Mouse (Mus musculus) hindbrain, embryonic 14.5 days (tissue): ENCODE results near the gene Shox2. TPM values are rescaled to one million over a fixed set of nuclear protein-coding genes. Genes with fewer than 3 reads are reported as not detected.

ENCODE experiments used
- ATAC-seq: fragments of 200-750 bp; cut with Nextera tagmentation; 2 replicates; pipeline ENCODE4 v1.8.0; 2017; ENCODE audit warnings: moderate number of reproducible peaks, mild to moderate bottlenecking, moderate TSS enrichment, moderate library complexity; ENCODE audit not compliant: low FRiP score
- DNase-seq: peaks from one replicate; pipeline ENCODE4 v3.0.0-alpha.2; 2015; ENCODE audit warnings: low spot score
- H3K27ac ChIP-seq: fragments of 300-500 bp; sonication (generic); 2 replicates; pipeline ENCODE4 v1.5.1; 2014; ENCODE audit warnings: mild to moderate bottlenecking, moderate library complexity
- H3K27me3 ChIP-seq: fragments of 300-500 bp; sonication (generic); 2 replicates; pipeline ENCODE4 v1.6.1; 2014; ENCODE audit warnings: mild to moderate bottlenecking, low read length, mixed read lengths; ENCODE audit not compliant: control insufficient read depth, insufficient read depth
- H3K36me3 ChIP-seq: fragments of 300-500 bp; sonication (generic); replicated peaks from 2 replicates; pipeline ENCODE4 v1.6.1; 2014; ENCODE audit not compliant: control insufficient read depth, insufficient read depth
- H3K4me1 ChIP-seq: fragments of 300-500 bp; sonication (generic); replicated peaks from 2 replicates; pipeline ENCODE4 v1.6.1; 2014; ENCODE audit warnings: antibody characterized with exemption, low read length, mixed read lengths; ENCODE audit not compliant: control insufficient read depth, insufficient read depth
- H3K4me2 ChIP-seq: fragments of 300-500 bp; sonication (generic); replicated peaks from 2 replicates; pipeline ENCODE4 v1.6.1; 2014; ENCODE audit warnings: mild to moderate bottlenecking, moderate library complexity
- H3K4me3 ChIP-seq: fragments of 300-500 bp; sonication (generic); replicated peaks from 2 replicates; pipeline ENCODE4 v1.5.1; 2014; ENCODE audit warnings: mild to moderate bottlenecking, low read length
- H3K9ac ChIP-seq: fragments of 300-500 bp; sonication (generic); 2 replicates; pipeline ENCODE4 v1.6.1; 2014
- H3K9me3 ChIP-seq: fragments of 300-500 bp; sonication (generic); 2 replicates; pipeline ENCODE4 v1.6.1; 2016; ENCODE audit warnings: low read length; ENCODE audit not compliant: control insufficient read depth
- WGBS: fragments of 180-500 bp; shearing (Covaris S2); extraction: QIAGEN DNeasy Blood & Tissue Kit; methylation state at CpG from one replicate; pipeline ENCODE4 v1.1.7; 2014; 5-methylcytosine and 5-hydroxymethylcytosine counted together
- polyA plus RNA-seq: library from polyadenylated mRNA; unstranded; fragments of >200 nt; fragmentation: Nextera tagmentation; extraction: Ambion mirVana; gene quantifications from 2 replicates; pipeline ENCODE4 v1.2.1, GENCODE M21; 2014

The Shox2 gene
- polyA plus RNA-seq: 26.3 and 27.5 TPM in 2 replicates

GRCm38 (mm10) chr3:66981706-66982105 lies at the start of gene Shox2:
Gene Shox2 (minus strand): TSS chr3:66981771.
- peak within 1 kb of the TSS; percentile 39 for H3K4me3 ChIP-seq
- peak within 1 kb of the TSS; percentile 80 for H3K27ac ChIP-seq
- ATAC-seq (no peak), DNase-seq (no peak)
- H3K27me3 ChIP-seq: peaks cover 67% of the 10 kb centered on the region
- no peaks in the 10 kb centered on the region for H3K36me3 ChIP-seq
- peak within 1 kb of the TSS; percentile 55 for H3K9ac ChIP-seq
- H3K9me3 ChIP-seq: no peaks in the 10 kb centered on the region
- H3K4me2 ChIP-seq: peak within 1 kb of the TSS; percentile 54
- under 1% methylated on average over 15 of the region's 15 CpGs for whole genome bisulfite sequencing
- H3K4me1 ChIP-seq: peaks cover 14% of the 10 kb centered on the region; the same call in 1 of the 2 replicates

GRCm38 (mm10) chr3:66996820-66997219 lies 15.2 kb upstream of the Shox2 start:
- H3K4me3 ChIP-seq: no peak overlapping the region
- 95% methylated on average over 1 of the region's 1 CpGs for WGBS
- no peaks in the 10 kb centered on the region for H3K4me1 ChIP-seq
- no peaks in the 10 kb centered on the region for H3K9me3 ChIP-seq
- no peak overlapping the region for H3K27ac ChIP-seq
- no peak overlapping the region for H3K4me2 ChIP-seq
- H3K36me3 ChIP-seq: peaks cover 26% of the 10 kb centered on the region
- H3K27me3 ChIP-seq: no peaks in the 10 kb centered on the region
- no peak overlapping the region for H3K9ac ChIP-seq
- no peak for ATAC-seq
- no peak for DNase-seq

GRCm38 (mm10) chr3:66986287-66986560 lies 4.7 kb upstream of the Shox2 start:
- Histone ChIP-seq H3K27ac (peak overlapping the region; percentile 68; the same call in 1 of the 2 replicates), H3K9me3 (no peaks in the 10 kb centered on the region), H3K4me1 (peaks cover 11% of the 10 kb centered on the region; the same call in 1 of the 2 replicates), H3K9ac (peak overlapping the region; percentile 86), H3K4me3 (peak overlapping the region; percentile 86), H3K27me3 (peaks cover 29% of the 10 kb centered on the region), H3K4me2 (peak overlapping the region; percentile 83), H3K36me3 (no peaks in the 10 kb centered on the region)
- WGBS: 15% methylated on average over 1 of the region's 1 CpGs
- ATAC-seq (no peak), DNase-seq (no peak)

- Histone ChIP-seq H3K4me3 (peak overlapping the region; percentile 86), H3K36me3 (no peaks in the 10 kb centered on the region), H3K9me3 (no peaks in the 10 kb centered on the region), H3K27ac (peak overlapping the region; percentile 68; the same call in 1 of the 2 replicates), H3K4me1 (peaks cover 15% of the 10 kb centered on the region; the same call in 1 of the 2 replicates), H3K27me3 (peaks cover 33% of the 10 kb centered on the region), H3K4me2 (peak overlapping the region; percentile 83), H3K9ac (peak overlapping the region; percentile 86)
- WGBS: under 1% methylated on average over 56 of the region's 60 CpGs
- DNase-seq (peak; percentile 83), ATAC-seq (peak; percentile 96)
These were observed 4.1 kb upstream of the Shox2 start for GRCm38 (mm10) chr3:66985539-66986286.

- H3K4me2 ChIP-seq: no peak overlapping the region
- no peak for ATAC-seq
These were observed 1.9 kb upstream of the Shox2 start for GRCm38 (mm10) chr3:66983481-66983880.

GRCm38 (mm10) chr3:66982181-66982911 lies 775 bp upstream of the Shox2 start:
- Histone ChIP-seq H3K27ac (peak overlapping the region; percentile 55), H3K4me2 (peak overlapping the region; percentile 54), H3K9ac (0 out of 2 replicates have a peak overlapping the region, but pooled peaks have one; percentile 5), H3K4me1 (peaks cover 15% of the 10 kb centered on the region; the same call in 1 of the 2 replicates), H3K36me3 (no peaks in the 10 kb centered on the region), H3K4me3 (peak overlapping the region; percentile 39), H3K9me3 (no peaks in the 10 kb centered on the region), H3K27me3 (peaks cover 61% of the 10 kb centered on the region)
- WGBS: under 1% methylated on average over 29 of the region's 29 CpGs
- DNase-seq (no peak), ATAC-seq (no peak)

More at GRCm38 (mm10) chr3:66983481-66983880, 1.9 kb upstream of the Shox2 start:
- H3K27me3 ChIP-seq: peaks cover 55% of the 10 kb centered on the region
- no peaks in the 10 kb centered on the region for H3K36me3 ChIP-seq
- no peak for DNase-seq
- 15% methylated on average over 3 of the region's 3 CpGs for WGBS
- H3K4me1 ChIP-seq: peaks cover 15% of the 10 kb centered on the region; the same call in 1 of the 2 replicates
- no peaks in the 10 kb centered on the region for H3K9me3 ChIP-seq
- no peak overlapping the region for H3K9ac ChIP-seq
- no peak overlapping the region for H3K27ac ChIP-seq
- no peak overlapping the region for H3K4me3 ChIP-seq

GRCm38 (mm10) chr3:66981101-66981661 lies 390 bp downstream of the Shox2 start, which contains the start of gene Rsrc1:
Gene Rsrc1 (plus strand): TSS chr3:66981390.
- Histone ChIP-seq H3K27me3 (peaks cover 73% of the 10 kb centered on the region), H3K27ac (peak within 1 kb of the TSS; percentile 80), H3K9ac (peak within 1 kb of the TSS; percentile 55), H3K4me2 (peak within 1 kb of the TSS; percentile 54), H3K9me3 (no peaks in the 10 kb centered on the region), H3K4me1 (peaks cover 9% of the 10 kb centered on the region; the same call in 1 of the 2 replicates), H3K4me3 (peak within 1 kb of the TSS; percentile 39), H3K36me3 (no peaks in the 10 kb centered on the region)
- ATAC-seq (0 out of 2 replicates have a peak, but pooled peaks have one; percentile 2), DNase-seq (no peak)
- under 1% methylated on average over 50 of the region's 62 CpGs for WGBS

- peak overlapping the region; percentile 39 for H3K4me3 ChIP-seq
- ATAC-seq: no peak
- peaks cover 6% of the 10 kb centered on the region; the same call in 1 of the 2 replicates for H3K4me1 ChIP-seq
- H3K9ac ChIP-seq: peak overlapping the region; percentile 55
- H3K4me2 ChIP-seq: peak overlapping the region; percentile 54
- 2% methylated on average over 29 of the region's 29 CpGs for WGBS
- peaks cover 80% of the 10 kb centered on the region for H3K27me3 ChIP-seq
- H3K9me3 ChIP-seq: no peaks in the 10 kb centered on the region
- DNase-seq: no peak
- H3K36me3 ChIP-seq: no peaks in the 10 kb centered on the region
- peak overlapping the region; percentile 80 for H3K27ac ChIP-seq
These were observed 1.2 kb downstream of the Shox2 start for GRCm38 (mm10) chr3:66980111-66980975.
